Mouse (Mus musculus) brown adipose tissue, adult 24 weeks (tissue): ENCODE results near the gene Mfap1b. TPM values are rescaled to one million over a fixed set of nuclear protein-coding genes. Genes with fewer than 3 reads are reported as not detected.

Source experiments
- H3K27ac ChIP-seq: fragments of 200-500 bp; replicated peaks from 2 replicates; pipeline ENCODE4 v1.5.1; 2012; ENCODE audit warnings: low read depth, mild to moderate bottlenecking, low read length
- H3K4me1 ChIP-seq: fragments of 200-500 bp; 2 replicates; pipeline ENCODE4 v1.6.1; 2012; ENCODE audit warnings: low read length, mixed read lengths; ENCODE audit not compliant: control insufficient read depth, insufficient read depth, insufficient read length
- H3K4me3 ChIP-seq: fragments of 200-500 bp; 2 replicates; pipeline ENCODE4 v1.5.1; 2012; ENCODE audit warnings: low read depth, mild to moderate bottlenecking, low read length, moderate library complexity; ENCODE audit not compliant: insufficient read depth
- polyA plus RNA-seq: library from polyadenylated mRNA; stranded (reverse); fragments of >200 nt; gene quantifications from 2 replicates; pipeline ENCODE4 v1.2.4, GENCODE M21; 2012; ENCODE audit not compliant: missing spikeins, insufficient read depth, insufficient read length

Mfap1b gene
- polyA plus RNA-seq, 1 experiment: 22.1 TPM

GRCm38 (mm10) chr2:121423166-121423565, 50.7 kb downstream of the Mfap1b start:
- H3K4me3 ChIP-seq: no peak overlapping the region
- no peaks in the 10 kb centered on the region for H3K4me1 ChIP-seq
- H3K27ac ChIP-seq: no peak overlapping the region

- Histone ChIP-seq H3K4me1 (peaks cover 8% of the 10 kb centered on the region; the same call in 1 of the 2 replicates), H3K27ac (no peak overlapping the region), H3K4me3 (no peak overlapping the region)
Observed at GRCm38 (mm10) chr2:121418476-121418875, 55.4 kb downstream of the Mfap1b start.

- Histone ChIP-seq H3K4me3 (no peak overlapping the region), H3K27ac (no peak overlapping the region), H3K4me1 (peaks cover 8% of the 10 kb centered on the region; the same call in 1 of the 2 replicates)
Observed at GRCm38 (mm10) chr2:121416356-121416755, 57.5 kb downstream of the Mfap1b start.

- Histone ChIP-seq H3K27ac (no peak overlapping the region), H3K4me3 (no peak overlapping the region)
Observed at GRCm38 (mm10) chr2:121415591-121415990, 58.3 kb downstream of the Mfap1b start.

GRCm38 (mm10) chr2:121415103-121415502, 58.8 kb downstream of the Mfap1b start:
- peaks cover 8% of the 10 kb centered on the region; the same call in 1 of the 2 replicates for H3K4me1 ChIP-seq
- 0 out of 2 replicates have a peak overlapping the region, but pooled peaks have one; percentile 1 for H3K4me3 ChIP-seq
- no peak overlapping the region for H3K27ac ChIP-seq

More at GRCm38 (mm10) chr2:121415591-121415990, 58.3 kb downstream of the Mfap1b start:
- peaks cover 8% of the 10 kb centered on the region; the same call in 1 of the 2 replicates for H3K4me1 ChIP-seq

- Histone ChIP-seq H3K27ac (peak overlapping the region; percentile 88), H3K4me3 (peak overlapping the region; percentile 98), H3K4me1 (peaks cover 8% of the 10 kb centered on the region; the same call in 1 of the 2 replicates)
Observed at GRCm38 (mm10) chr2:121414139-121414685, 59.7 kb downstream of the Mfap1b start.

- Histone ChIP-seq H3K4me1 (peaks cover 8% of the 10 kb centered on the region; the same call in 1 of the 2 replicates), H3K4me3 (peak within 1 kb of the TSS; percentile 98), H3K27ac (peak within 1 kb of the TSS; percentile 88)
Observed at GRCm38 (mm10) chr2:121413387-121414042, 60.4 kb downstream of the Mfap1b start, which contains the start of the genes Pdia3 and Catsper2. TSS of gene Pdia3 (plus strand) at chr2:121413775. TSS of gene Catsper2 (minus strand) at chr2:121413792.

- peak overlapping the region; percentile 86 for H3K27ac ChIP-seq
- H3K4me1 ChIP-seq: peaks cover 8% of the 10 kb centered on the region; the same call in 1 of the 2 replicates
- peak overlapping the region; percentile 69 for H3K4me3 ChIP-seq
Observed at GRCm38 (mm10) chr2:121412843-121413386, 61.0 kb downstream of the Mfap1b start.

Other genes with a start within 250 kb of the Mfap1b start
- gene Trp53bp1, start 202.7 kb downstream of the Mfap1b start, polyA plus RNA-seq: 8.7 and 12.8 TPM in 2 replicates
- 1.2 and 1.5 TPM in 2 replicates for gene Map1a, start 184.5 kb downstream of the Mfap1b start, polyA plus RNA-seq
- gene Ppip5k1, start 118.7 kb downstream of the Mfap1b start, polyA plus RNA-seq: 64.8 and 79.2 TPM in 2 replicates
- gene Ckmt1, start 116.4 kb downstream of the Mfap1b start, polyA plus RNA-seq: not detected in 2 replicates
- gene Strc, start 86.9 kb downstream of the Mfap1b start, polyA plus RNA-seq: not detected in 2 replicates
- gene Pdia3, start 60.3 kb downstream of the Mfap1b start, polyA plus RNA-seq: 92.2 and 124 TPM in 2 replicates
- 3.6 and 4.5 TPM in 2 replicates for gene Catsper2, start 60.3 kb downstream of the Mfap1b start, polyA plus RNA-seq
- not detected in 2 replicates for gene Ell3, start 29.8 kb downstream of the Mfap1b start, polyA plus RNA-seq
- gene Serf2, start 24.9 kb downstream of the Mfap1b start, polyA plus RNA-seq: 562 and 583 TPM in 2 replicates
- 114 and 117 TPM in 2 replicates for gene Hypk, start 20.8 kb downstream of the Mfap1b start, polyA plus RNA-seq
- gene Serinc4, start 17.3 kb downstream of the Mfap1b start, polyA plus RNA-seq: not detected in 2 replicates
- 17.5 and 19.3 TPM in 2 replicates for gene Mfap1a, start 32.6 kb upstream of the Mfap1b start, polyA plus RNA-seq
- 2.2 and 2.3 TPM in 2 replicates for gene Wdr76, start 32.7 kb upstream of the Mfap1b start, polyA plus RNA-seq